Mouse (Mus musculus): ENCODE measurements around the gene Zfp715. TPM values are rescaled to one million over a fixed set of nuclear protein-coding genes. Genes with fewer than 3 reads are reported as not detected.

Gene Zfp715
- total and polyA plus RNA-seq, 3 experiments: 9.8 to 17.1 (median 10.7) TPM

DNA sequence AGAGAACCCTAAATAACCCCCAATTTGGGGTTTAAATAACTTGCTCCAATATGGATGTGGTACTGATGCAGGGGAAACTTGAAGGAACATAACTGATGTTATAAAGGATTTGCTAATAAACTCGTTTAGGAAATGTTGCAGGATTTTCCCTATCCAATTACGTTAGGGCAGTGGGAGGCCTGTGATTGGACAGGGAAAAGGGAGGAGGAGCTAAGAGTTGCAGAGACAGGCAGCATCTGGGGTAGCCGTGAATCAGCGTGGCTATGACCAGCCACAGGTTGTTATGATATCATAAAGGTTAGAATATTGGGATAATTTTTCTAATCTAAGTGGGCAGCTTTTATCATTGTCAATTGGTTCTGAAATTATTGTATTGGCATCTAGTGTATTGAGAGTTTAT lies 15.0 kb upstream of the Zfp715 start:
- dilution Hi-C loops (cut with MboI; ENCODE audit: extremely low pct_ligation_motif_present, extremely low pct_unique_long_range_greater_than_20kb, low sequenced_read_pairs) (no loop called here), in situ Hi-C loops (cut with MboI; ENCODE audit: low pct_ligation_motif_present, low pct_unique_long_range_greater_than_20kb, low sequenced_read_pairs) (no loop called here)

DNA sequence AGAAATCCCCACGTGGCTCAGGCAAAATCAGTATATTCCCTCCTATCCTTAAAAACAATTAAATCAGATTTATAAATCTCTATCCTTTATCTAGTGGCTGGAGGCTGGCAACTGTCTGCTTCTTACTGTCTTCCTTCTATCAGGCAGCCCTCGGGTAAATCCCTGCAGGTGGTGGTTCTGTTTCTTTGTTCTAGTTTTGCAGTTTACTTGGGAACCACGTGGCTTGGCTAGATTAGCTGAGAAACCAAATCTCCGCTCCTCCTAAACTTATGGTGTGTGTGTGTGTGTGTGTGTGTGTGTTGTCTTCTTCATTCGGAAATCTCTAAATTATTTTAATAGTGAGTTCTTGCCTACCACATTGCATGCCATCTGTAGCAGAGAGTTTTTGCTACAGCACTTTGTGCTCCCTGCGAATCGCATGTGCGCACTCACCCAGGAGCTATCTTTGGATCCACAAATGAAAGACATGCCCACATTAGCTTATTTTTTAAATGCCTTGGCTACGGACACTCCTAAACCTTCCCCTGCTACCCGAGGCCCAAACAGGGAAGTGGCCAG lies 13.2 kb upstream of the Zfp715 start:
- dilution Hi-C loops (cut with MboI; ENCODE audit: extremely low pct_ligation_motif_present, extremely low pct_unique_long_range_greater_than_20kb, low sequenced_read_pairs): no loop called here

More for the DNA sequence above, 15.0 kb upstream of the Zfp715 start:
- no peak overlapping the region for H3K27ac ChIP-seq (ENCODE audit: insufficient read depth, low read depth)
- no peaks in the 10 kb centered on the region for H3K27me3 ChIP-seq (replicated peaks)
- no peak overlapping the region for H3K4me2 ChIP-seq (ENCODE audit: insufficient read depth, low read depth, poor library complexity, severe bottlenecking)
- no peaks in the 10 kb centered on the region for H3K79me2 ChIP-seq (replicated peaks; ENCODE audit: control insufficient read depth, extremely low read depth, insufficient read depth, poor library complexity, severe bottlenecking)
- H3K9ac ChIP-seq (ENCODE audit: insufficient read depth, low read depth): no peak overlapping the region
- no peak overlapping the region for H3K4me3 ChIP-seq (replicated peaks in 1 of 3; ENCODE audit: low read depth in 2 of 3, low read length in 2 of 3, poor library complexity in 1 of 3)
- no peaks in the 10 kb centered on the region for H3K36me3 ChIP-seq (replicated peaks in 1 of 2; ENCODE audit: control insufficient read depth in 1 of 2, insufficient read depth in 1 of 2, low read length in 1 of 2)
- TF ChIP-seq POLR2A (IDR thresholded peaks at IDR 0.05; ENCODE audit: low read depth, low read length) (no peak), SIN3A (IDR thresholded peaks at IDR 0.05; ENCODE audit: low read length) (no peak), JUN (IDR thresholded peaks at IDR 0.05; ENCODE audit: insufficient read depth, low read depth, low read length) (no peak), MYC (IDR thresholded peaks at IDR 0.05; ENCODE audit: low read depth, low read length) (no peak), ZKSCAN1 (IDR thresholded peaks at IDR 0.05; ENCODE audit: borderline replicate concordance, low read depth, low read length) (no peak), JUND (conservative IDR thresholded peaks at IDR 0.05; ENCODE audit: low read depth, low read length) (no peak), PAX5 (IDR thresholded peaks at IDR 0.05; ENCODE audit: low read length) (no peak), ZC3H11A (IDR thresholded peaks at IDR 0.05; ENCODE audit: low read depth, low read length) (no peak), USF2 (conservative IDR thresholded peaks at IDR 0.05; ENCODE audit: low read depth, low read length) (no peak), HCFC1 (IDR thresholded peaks at IDR 0.05; ENCODE audit: low read depth, low read length) (no peak), NRF1 (IDR thresholded peaks at IDR 0.05; ENCODE audit: low read depth, low read length) (no peak), E2F4 (IDR thresholded peaks at IDR 0.05; ENCODE audit: insufficient replicate concordance, low read depth, low read length) (no peak)
- no peak for DNase-seq (ENCODE audit: extremely low read depth)
- H3K4me1 ChIP-seq (ENCODE audit: control insufficient read depth in 1 of 2, insufficient read depth in 2 of 2): peaks cover 0 to 17% of the 10 kb centered on the region in 2 experiments; a peak in 2 of 4 replicates
- H3K9me3 ChIP-seq (replicated peaks; ENCODE audit: low read length): no peaks in the 10 kb centered on the region

More for the DNA sequence above, 13.2 kb upstream of the Zfp715 start:
- no peak overlapping the region; the same call in 1 of the 2 replicates for H3K9ac ChIP-seq (ENCODE audit: insufficient read depth, low read depth)
- peaks cover 0 to 17% of the 10 kb centered on the region in 2 experiments; a peak in 2 of 4 replicates for H3K4me1 ChIP-seq (ENCODE audit: control insufficient read depth in 1 of 2, insufficient read depth in 2 of 2)
- H3K9me3 ChIP-seq (replicated peaks; ENCODE audit: low read length): no peaks in the 10 kb centered on the region
- no peaks in the 10 kb centered on the region for H3K79me2 ChIP-seq (replicated peaks; ENCODE audit: control insufficient read depth, extremely low read depth, insufficient read depth, poor library complexity, severe bottlenecking)
- no peak overlapping the region for H3K27ac ChIP-seq (ENCODE audit: insufficient read depth, low read depth)
- H3K4me3 ChIP-seq (replicated peaks in 1 of 3; ENCODE audit: low read depth in 2 of 3, low read length in 2 of 3, poor library complexity in 1 of 3): no peak overlapping the region
- in situ Hi-C loops (cut with MboI; ENCODE audit: low pct_ligation_motif_present, low pct_unique_long_range_greater_than_20kb, low sequenced_read_pairs): no loop called here
- no peak overlapping the region; the same call in 1 of the 2 replicates for H3K4me2 ChIP-seq (ENCODE audit: insufficient read depth, low read depth, poor library complexity, severe bottlenecking)
- H3K36me3 ChIP-seq (replicated peaks in 1 of 2; ENCODE audit: control insufficient read depth in 1 of 2, insufficient read depth in 1 of 2, low read length in 1 of 2): no peaks in the 10 kb centered on the region
- H3K27me3 ChIP-seq (replicated peaks): no peaks in the 10 kb centered on the region
- DNase-seq (ENCODE audit: extremely low read depth): peak; percentile 42
- TF ChIP-seq USF2 (conservative IDR thresholded peaks at IDR 0.05; ENCODE audit: low read depth, low read length) (no peak), ELF1 (IDR thresholded peaks at IDR 0.05; ENCODE audit: low read depth, low read length) (no peak), MYC (IDR thresholded peaks at IDR 0.05; ENCODE audit: low read depth, low read length) (peak; percentile 92), MXI1 (IDR thresholded peaks at IDR 0.05; ENCODE audit: low read depth, low read length) (peak; percentile 56; the same call in 1 of the 2 replicates), ZKSCAN1 (IDR thresholded peaks at IDR 0.05; ENCODE audit: borderline replicate concordance, low read depth, low read length) (no peak), CTCF (conservative IDR thresholded peaks at IDR 0.05 in 1 of 2, IDR thresholded peaks at IDR 0.05 in 1 of 2; ENCODE audit: low read depth in 2 of 2, low read length in 2 of 2) (no peak), UBTF (IDR thresholded peaks at IDR 0.05; ENCODE audit: low read depth, low read length) (no peak), TBP (conservative IDR thresholded peaks at IDR 0.05; ENCODE audit: low read depth, low read length) (peak; percentile 45; the same call in 1 of the 2 replicates), USF1 (IDR thresholded peaks at IDR 0.05; ENCODE audit: low read depth, low read length) (peak; percentile 41; the same call in 1 of the 2 replicates), GABPA (IDR thresholded peaks at IDR 0.05; ENCODE audit: insufficient replicate concordance, low read depth, low read length) (no peak), MAX (IDR thresholded peaks at IDR 0.05; ENCODE audit: low read length) (peak; percentile 94)
